Mouse (Mus musculus): ENCODE results near the gene Ppp1r35. TPM values are rescaled to one million over a fixed set of nuclear protein-coding genes. Genes with fewer than 3 reads are reported as not detected.

The Ppp1r35 gene
- polyA plus RNA-seq, 1 experiment from 2014 or later: 67.7 TPM

DNA sequence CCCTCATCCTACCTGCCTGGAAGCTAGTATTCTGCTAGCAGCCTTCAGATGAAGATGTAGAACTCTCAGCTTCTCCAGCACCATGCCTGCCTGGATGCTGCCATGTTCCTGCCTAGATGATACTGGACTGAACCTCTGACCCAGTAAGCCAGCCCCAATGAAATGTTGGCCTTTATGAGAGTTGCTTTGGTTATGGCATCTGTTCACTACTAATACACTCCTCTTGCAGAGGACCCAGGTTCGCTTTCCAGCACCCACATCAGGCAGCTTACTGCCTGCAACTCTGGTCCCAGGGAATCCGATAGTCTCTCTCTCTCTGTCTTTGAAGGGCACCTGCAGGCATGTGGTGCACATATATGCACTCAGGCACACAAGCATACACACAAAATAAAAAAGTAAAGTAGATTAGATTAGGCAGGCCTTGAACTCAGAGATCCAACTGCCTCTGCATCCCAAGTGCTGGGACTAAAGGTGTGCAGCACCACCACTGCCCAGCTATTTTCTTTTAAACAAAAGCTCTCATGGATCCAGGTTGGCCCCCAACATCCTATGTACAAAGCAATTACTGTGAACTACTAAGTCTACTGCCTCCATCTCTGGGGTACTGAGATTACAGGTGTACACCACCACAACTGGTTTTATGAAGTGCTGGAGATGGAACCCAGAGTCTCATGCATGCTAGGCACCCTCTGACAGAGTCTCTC is 2.9 kb upstream of the Ppp1r35 start:
- Histone ChIP-seq H3K27ac (replicated peaks) (no peak overlapping the region), H3K4me3 (no peak overlapping the region), H3K27me3 (no peaks in the 10 kb centered on the region), H3K4me1 (peaks cover 13% of the 10 kb centered on the region), H3K9ac (replicated peaks) (no peak overlapping the region), H3K36me3 (peaks cover 8% of the 10 kb centered on the region), H3K9me3 (no peaks in the 10 kb centered on the region), H3K4me2 (replicated peaks) (no peak overlapping the region)
- ATAC-seq (ENCODE audit: low FRiP score, low read depth): no peak
- 77% methylated on average over 2 of the region's 2 CpGs for WGBS

DNA sequence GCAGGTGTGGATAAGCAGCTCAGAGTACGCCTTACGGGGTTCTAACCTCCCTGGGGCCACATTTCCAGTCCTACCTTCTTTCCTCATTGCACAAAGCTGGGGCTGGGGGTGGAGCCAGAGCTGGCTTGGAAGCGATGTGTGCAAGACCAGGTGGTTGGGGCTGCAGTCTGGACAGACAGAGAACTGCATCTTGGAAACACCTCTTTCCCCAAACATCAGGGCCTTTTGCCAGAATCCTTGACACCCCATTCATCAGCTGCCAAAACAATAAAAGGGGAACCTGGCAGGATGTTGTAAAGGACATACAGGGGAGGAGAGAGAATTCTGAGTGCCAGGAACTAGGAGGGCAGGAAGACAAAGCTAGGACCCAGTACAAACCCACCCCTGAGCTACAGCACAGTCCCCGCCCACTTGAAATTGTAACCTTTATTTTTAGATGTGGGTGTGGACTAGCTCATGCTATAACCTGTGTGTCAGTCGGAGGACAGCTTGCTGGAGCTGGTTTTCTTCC is 2.2 kb upstream of the Ppp1r35 start:
- H3K9me3 ChIP-seq: no peaks in the 10 kb centered on the region
- ATAC-seq (ENCODE audit: low FRiP score, low read depth): no peak
- H3K4me3 ChIP-seq: no peak overlapping the region
- WGBS: 53% methylated on average over 5 of the region's 5 CpGs
- no peak overlapping the region for H3K4me2 ChIP-seq (replicated peaks)
- no peak overlapping the region for H3K9ac ChIP-seq (replicated peaks)
- H3K27me3 ChIP-seq: no peaks in the 10 kb centered on the region
- H3K4me1 ChIP-seq: peaks cover 13% of the 10 kb centered on the region
- peaks cover 15% of the 10 kb centered on the region for H3K36me3 ChIP-seq
- H3K27ac ChIP-seq (replicated peaks): no peak overlapping the region

DNA sequence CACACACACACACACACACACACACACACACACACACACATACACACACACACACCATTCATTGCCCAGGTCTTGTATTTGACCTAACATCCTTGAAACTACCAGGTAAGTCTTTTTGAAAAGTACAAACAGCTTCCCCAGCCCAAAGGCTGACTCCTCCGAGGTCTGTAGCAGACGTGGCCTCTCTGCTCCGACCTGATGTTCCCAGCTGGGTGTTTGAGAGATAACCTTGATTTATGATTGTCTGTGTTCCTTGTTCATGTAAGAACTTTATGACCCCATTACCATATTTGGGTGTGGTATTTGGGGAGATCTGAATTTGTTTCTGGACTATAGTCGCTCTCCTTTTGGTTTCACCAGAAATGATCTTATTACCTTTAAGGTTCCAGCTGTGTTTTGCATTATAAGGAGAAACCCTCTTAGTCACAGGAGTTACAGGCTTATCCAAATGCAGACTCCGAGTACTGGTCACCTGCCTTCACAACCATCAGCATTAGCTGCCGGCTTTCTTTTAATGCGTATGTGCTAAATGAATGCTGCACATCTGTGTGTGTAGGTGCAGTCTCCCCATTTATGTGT is 1.3 kb upstream of the Ppp1r35 start:
- WGBS: 89% methylated on average over 7 of the region's 7 CpGs
- Histone ChIP-seq H3K36me3 (peaks cover 24% of the 10 kb centered on the region), H3K4me2 (replicated peaks) (no peak overlapping the region), H3K4me1 (peaks cover 19% of the 10 kb centered on the region), H3K4me3 (no peak overlapping the region), H3K9ac (replicated peaks) (no peak overlapping the region), H3K27me3 (no peaks in the 10 kb centered on the region), H3K9me3 (no peaks in the 10 kb centered on the region), H3K27ac (replicated peaks) (no peak overlapping the region)
- ATAC-seq (ENCODE audit: low FRiP score, low read depth): no peak

DNA sequence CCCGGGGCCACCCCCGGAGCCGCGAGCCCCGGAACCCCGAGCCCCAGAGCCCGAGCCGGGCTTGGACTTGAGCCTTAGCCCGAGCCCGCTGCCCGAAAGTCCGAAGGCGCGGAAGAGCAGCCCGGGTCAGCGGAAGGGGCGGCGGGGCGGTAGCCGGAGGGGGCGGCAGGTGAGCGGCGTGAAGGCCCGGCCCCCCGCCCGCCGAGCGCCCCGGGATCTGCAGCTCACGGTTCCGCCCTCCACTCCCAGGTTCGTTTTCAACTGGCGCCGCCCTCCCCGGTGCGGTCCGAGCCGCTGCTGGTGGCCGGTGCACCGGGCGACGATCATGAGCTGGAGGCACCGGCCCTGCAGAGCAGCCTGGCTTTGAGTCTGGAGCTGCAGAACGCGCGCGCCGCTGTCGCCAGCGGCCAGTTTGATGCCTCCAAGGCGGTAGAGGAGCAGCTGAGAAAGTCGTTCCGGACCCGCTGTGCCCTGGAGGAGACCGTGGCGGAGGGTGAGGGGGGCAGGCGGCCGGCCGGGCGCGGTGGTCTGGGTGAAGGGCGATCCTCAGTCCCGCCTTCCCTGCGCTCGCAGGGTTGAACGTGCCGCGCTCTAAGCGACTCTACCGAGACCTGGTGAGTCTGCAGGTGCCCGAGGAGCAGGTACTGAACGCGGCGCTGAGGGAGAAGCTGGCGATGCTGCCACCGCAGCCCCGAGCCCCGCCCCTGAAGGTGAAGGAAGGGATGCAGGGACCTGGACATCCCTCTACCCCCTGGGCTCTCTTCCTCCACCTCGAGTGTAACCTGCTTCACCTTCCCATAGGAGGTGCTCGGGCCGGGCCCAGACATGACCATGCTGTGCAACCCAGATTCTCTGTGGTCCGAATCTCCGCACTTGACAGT is 644 bp downstream of the Ppp1r35 start:
- peak overlapping the region; percentile 95 for H3K27ac ChIP-seq (replicated peaks)
- H3K4me2 ChIP-seq (replicated peaks): peak overlapping the region; percentile 99
- ATAC-seq (ENCODE audit: low FRiP score, low read depth): peak; percentile 53
- no peaks in the 10 kb centered on the region for H3K9me3 ChIP-seq
- no peaks in the 10 kb centered on the region for H3K27me3 ChIP-seq
- under 1% methylated on average over 74 of the region's 83 CpGs for WGBS
- H3K36me3 ChIP-seq: peaks cover 43% of the 10 kb centered on the region
- H3K4me1 ChIP-seq: peaks cover 38% of the 10 kb centered on the region
- H3K4me3 ChIP-seq: peak overlapping the region; percentile 99
- H3K9ac ChIP-seq (replicated peaks): peak overlapping the region; percentile 90

DNA sequence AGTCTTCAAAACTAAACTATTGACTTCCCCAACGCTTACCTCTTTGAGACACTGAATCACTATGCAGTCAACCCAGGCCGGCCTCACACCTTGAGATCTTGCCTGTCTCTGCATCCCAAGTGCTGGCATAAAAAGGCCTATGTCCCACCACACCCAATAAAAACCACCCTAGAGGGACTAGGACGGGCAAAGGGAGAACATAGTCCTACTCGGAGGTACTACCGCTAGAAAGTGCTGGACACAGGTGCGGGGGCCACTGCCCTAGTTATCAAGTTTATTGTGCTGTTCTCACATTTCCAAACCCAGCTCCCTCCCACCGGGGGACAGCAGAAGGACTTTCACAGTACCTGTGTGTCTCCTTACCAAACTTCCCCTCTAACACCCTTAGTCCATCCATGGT is 3.0 kb downstream of the Ppp1r35 start:
- 92% methylated on average over 7 of the region's 7 CpGs for WGBS
- Histone ChIP-seq H3K4me1 (peaks cover 48% of the 10 kb centered on the region), H3K9ac (replicated peaks) (no peak overlapping the region), H3K27ac (replicated peaks) (no peak overlapping the region), H3K36me3 (peaks cover 46% of the 10 kb centered on the region), H3K4me3 (no peak overlapping the region), H3K27me3 (no peaks in the 10 kb centered on the region), H3K9me3 (no peaks in the 10 kb centered on the region), H3K4me2 (replicated peaks) (no peak overlapping the region)
- no peak for ATAC-seq (ENCODE audit: low FRiP score, low read depth)

DNA sequence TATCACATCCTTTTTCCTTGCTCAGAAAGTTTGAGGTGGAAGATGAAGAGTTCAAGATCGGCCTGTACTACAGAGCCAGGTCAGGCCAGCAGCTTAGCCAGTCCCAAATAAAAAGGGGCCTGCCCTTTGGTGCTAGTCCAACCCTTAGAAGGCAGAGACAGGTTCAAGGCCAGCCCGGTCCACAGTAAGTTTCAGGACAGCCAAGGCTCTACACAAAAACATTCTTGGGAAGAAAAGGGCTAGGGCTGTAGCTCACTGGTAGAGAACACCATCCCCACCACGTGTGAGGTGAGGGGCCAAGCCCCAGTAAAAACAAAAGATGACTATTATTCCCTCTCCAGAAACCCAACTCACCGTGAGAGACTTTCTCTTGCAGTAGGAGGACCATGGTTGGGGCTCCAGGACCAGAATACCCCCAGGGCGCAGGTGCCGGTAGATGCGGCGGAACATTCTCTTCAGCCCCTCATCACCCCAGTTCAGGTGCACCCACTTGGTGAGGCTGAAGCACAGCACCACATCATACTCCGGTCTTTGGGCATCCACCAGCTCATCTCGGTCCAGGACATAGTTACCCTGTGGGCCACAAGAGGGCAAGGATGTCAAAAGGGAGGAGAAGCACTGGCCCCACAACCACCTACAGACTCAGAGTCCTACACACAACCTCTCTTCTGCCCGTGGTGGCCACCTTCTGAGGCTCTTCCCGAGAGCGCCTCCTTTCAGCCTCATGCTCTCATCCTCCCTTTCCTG is 4.3 kb downstream of the Ppp1r35 start:
- ATAC-seq (ENCODE audit: low FRiP score, low read depth): no peak
- Histone ChIP-seq H3K4me3 (peak overlapping the region; percentile 79), H3K9me3 (no peaks in the 10 kb centered on the region), H3K4me2 (replicated peaks) (peak overlapping the region; percentile 80), H3K27ac (replicated peaks) (no peak overlapping the region), H3K36me3 (peaks cover 46% of the 10 kb centered on the region), H3K4me1 (peaks cover 49% of the 10 kb centered on the region), H3K9ac (replicated peaks) (peak overlapping the region; percentile 97), H3K27me3 (peaks cover under 1% of the 10 kb centered on the region)
- WGBS: 87% methylated on average over 13 of the region's 13 CpGs

DNA sequence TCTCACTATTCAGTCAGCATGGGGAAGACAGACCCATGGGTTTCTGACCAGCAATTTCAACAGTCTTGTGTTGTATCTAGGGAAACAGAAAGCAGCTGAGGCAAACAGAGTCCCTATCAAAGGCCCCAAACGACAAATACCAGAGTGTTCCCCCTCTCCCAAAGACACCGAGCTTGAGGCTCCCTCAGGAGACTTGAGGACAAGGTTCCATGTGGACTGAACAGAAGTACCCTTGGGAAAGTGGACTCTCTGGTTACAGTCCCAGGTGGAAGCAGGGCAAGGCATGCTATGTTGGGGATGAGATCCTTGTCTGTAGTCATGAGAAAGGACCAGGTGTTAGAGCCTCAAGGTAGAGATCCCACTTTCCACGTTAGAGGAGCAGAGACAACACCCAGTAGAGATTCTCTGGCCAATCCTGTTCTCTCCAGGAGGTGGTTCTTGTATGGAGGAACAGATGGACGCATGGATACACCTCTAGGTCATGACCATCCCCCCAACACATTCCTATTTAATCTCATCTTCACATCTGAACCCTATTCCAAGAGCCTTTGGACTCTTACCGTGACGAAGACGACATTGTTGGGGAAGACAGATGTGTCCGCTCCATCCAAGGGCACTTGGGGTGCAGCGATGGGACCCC is 5.4 kb downstream of the Ppp1r35 start:
- 75% methylated on average over 9 of the region's 9 CpGs for WGBS
- Histone ChIP-seq H3K4me3 (peak overlapping the region; percentile 79), H3K27me3 (peaks cover 9% of the 10 kb centered on the region), H3K27ac (replicated peaks) (no peak overlapping the region), H3K9ac (replicated peaks) (peak overlapping the region; percentile 97), H3K4me2 (replicated peaks) (peak overlapping the region; percentile 80), H3K36me3 (peaks cover 46% of the 10 kb centered on the region), H3K4me1 (peaks cover 52% of the 10 kb centered on the region), H3K9me3 (no peaks in the 10 kb centered on the region)
- ATAC-seq (ENCODE audit: low FRiP score, low read depth): no peak

DNA sequence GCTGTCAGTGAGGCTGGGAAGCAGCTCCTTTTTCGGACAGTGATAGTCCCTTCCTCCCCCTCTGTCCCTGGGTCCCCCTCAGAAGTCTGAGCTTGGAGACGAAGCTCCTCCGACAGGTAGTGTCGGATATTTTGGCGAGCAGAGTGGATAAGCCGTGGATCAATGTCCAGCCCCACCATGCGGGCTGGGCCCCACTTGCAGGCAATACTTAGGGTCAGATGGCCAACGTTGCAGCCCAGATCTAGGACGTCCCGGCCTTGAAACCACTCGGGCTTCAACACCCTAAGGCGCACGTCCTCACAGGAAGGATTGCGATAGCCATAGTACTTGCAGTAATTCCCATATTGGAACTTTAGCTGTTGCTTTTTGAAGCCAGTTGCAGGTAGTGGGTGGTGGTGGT is 5.9 kb downstream of the Ppp1r35 start:
- 89% methylated on average over 14 of the region's 14 CpGs for WGBS
- Histone ChIP-seq H3K4me3 (peak overlapping the region; percentile 79), H3K36me3 (peaks cover 46% of the 10 kb centered on the region), H3K27ac (replicated peaks) (peak overlapping the region; percentile 98; the same call in 1 of the 2 replicates), H3K4me1 (peaks cover 50% of the 10 kb centered on the region), H3K27me3 (peaks cover 14% of the 10 kb centered on the region), H3K9me3 (no peaks in the 10 kb centered on the region), H3K4me2 (replicated peaks) (peak overlapping the region; percentile 80), H3K9ac (replicated peaks) (peak overlapping the region; percentile 97)
- no peak for ATAC-seq (ENCODE audit: low FRiP score, low read depth)

DNA sequence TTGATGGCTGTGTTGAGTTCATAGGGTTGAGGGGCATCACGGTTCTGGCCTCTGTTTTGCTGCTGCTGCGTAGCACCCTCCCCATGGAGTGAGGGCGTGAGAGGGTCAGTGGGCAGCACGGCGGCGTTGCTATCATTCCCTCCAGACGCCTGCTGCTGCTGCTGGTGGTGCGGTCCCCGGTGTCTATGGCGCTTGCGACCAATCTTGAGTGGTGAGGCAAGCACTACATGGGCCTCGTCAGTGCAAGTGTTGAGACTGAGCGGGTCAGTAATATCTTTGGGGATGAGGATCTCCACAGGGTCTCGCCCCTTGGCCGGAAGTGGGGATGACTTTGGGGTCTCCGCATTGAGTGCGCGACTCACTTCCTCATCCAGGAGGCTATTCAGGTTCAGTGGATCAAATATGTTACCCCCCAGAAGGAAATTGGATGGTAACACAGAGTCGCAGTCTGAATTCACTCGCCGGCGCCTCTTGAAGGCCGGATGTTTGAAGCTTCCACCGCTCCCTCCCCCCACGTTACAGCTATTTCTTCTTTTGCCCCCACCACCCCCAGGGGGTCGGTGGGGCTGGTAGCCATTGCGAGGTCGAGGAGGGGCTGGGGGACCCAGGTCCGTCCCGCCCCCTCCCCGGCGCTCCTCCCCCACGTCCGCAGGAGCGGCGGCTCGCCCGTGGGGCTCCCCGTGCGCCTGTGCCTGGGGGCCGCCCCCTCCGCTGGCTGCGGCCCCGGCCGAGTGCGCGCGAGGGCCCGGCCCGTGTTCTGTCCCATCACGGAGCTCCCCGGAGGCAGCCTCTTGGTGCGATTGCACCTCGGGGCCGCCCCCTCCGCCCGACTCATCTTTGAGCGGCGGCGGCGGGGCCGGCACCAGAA is 6.7 kb downstream of the Ppp1r35 start:
- H3K27ac ChIP-seq (replicated peaks): peak overlapping the region; percentile 98
- H3K4me3 ChIP-seq: peak overlapping the region; percentile 79
- H3K9ac ChIP-seq (replicated peaks): peak overlapping the region; percentile 97
- H3K9me3 ChIP-seq: no peaks in the 10 kb centered on the region
- H3K4me2 ChIP-seq (replicated peaks): peak overlapping the region; percentile 80
- peaks cover 41% of the 10 kb centered on the region for H3K36me3 ChIP-seq
- 5% methylated on average over 59 of the region's 62 CpGs for WGBS
- peaks cover 41% of the 10 kb centered on the region for H3K4me1 ChIP-seq
- H3K27me3 ChIP-seq: peaks cover 14% of the 10 kb centered on the region
- ATAC-seq (ENCODE audit: low FRiP score, low read depth): peak; percentile 14

DNA sequence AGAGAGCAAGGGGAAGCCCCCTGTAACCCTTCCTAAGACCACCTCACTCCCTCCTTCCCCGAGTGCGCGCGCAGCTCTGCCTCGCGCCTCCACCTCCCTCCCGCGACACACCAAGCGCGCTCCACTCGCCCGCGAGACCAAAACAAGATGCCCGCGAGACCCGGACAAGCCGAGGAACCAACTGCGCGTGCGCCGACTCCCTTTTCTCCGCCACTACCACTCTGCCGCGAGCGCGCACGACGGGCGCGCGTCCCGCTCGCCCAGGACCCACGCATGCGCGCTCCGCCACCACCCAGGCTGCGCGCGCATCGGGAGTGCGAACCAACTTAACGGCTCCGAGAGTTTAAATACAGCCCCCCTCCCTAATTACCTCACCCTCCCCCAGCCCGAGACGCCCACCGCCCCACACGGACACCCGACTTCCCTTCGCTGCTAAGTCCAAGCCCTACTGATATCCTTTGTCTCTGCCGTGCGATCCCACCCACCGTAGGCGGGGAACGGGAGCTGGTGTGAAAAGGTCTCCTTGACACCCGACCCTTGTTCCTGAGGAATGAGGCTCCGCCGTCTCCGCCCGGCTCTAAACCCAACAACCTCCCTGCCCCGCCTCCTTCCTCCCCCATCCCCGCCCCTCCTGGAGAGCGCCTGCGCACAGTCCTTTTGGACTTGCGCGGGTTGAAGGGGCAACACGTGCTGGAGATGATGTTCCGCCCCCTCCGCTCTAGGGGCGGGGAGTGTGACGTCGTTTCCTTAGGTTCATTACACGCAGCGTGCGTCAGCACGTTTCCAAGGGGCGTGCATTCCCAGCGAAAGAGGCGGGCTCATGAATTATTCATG is 7.7 kb downstream of the Ppp1r35 start:
- Histone ChIP-seq H3K4me2 (replicated peaks) (peak overlapping the region; percentile 80), H3K9me3 (no peaks in the 10 kb centered on the region), H3K27ac (replicated peaks) (peak overlapping the region; percentile 98), H3K4me1 (peaks cover 39% of the 10 kb centered on the region), H3K4me3 (peak overlapping the region; percentile 79), H3K9ac (replicated peaks) (peak overlapping the region; percentile 97), H3K36me3 (peaks cover 32% of the 10 kb centered on the region), H3K27me3 (peaks cover 14% of the 10 kb centered on the region)
- peak; percentile 88 for ATAC-seq (ENCODE audit: low FRiP score, low read depth)
- 1% methylated on average over 79 of the region's 79 CpGs for WGBS

Data from midbrain, embryonic 12.5 days (tissue).